Mouse (Mus musculus): ENCODE data around the gene Wtap.
"Not testable (repeated sequence)": the region's sequence is repeated elsewhere in the genome, so short reads cannot be mapped to it uniquely, and the experiment has no call there.

Wtap gene

DNA sequence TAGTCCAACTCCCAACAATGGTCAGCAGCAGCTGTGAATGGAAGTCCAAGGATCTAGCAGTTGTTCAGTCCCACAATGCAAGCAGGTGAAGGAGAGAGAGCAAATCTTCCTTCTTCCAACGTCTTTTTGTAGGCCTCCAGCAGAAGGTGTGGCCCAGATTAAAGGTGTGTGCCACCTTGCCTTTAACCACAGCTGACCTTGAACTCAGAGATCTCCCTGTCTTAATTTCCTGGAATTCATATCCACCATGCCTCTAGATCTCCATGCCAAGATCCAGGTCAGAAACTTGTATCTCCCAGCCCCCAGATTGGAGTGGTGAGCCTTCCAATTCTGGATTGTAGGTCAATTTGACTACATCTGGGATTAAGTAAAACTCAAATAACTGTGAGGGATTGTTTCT lies at the start of gene Wtap:
Gene Wtap, minus strand, starts transcription at position 101 of the 400 bp plus-strand sequence.
- in situ Hi-C loops (cut with MboI): loop anchor here (10.0 kb wide), 1 partner anchor 109 kb away; no protein-coding TSS in a partner anchor

DNA sequence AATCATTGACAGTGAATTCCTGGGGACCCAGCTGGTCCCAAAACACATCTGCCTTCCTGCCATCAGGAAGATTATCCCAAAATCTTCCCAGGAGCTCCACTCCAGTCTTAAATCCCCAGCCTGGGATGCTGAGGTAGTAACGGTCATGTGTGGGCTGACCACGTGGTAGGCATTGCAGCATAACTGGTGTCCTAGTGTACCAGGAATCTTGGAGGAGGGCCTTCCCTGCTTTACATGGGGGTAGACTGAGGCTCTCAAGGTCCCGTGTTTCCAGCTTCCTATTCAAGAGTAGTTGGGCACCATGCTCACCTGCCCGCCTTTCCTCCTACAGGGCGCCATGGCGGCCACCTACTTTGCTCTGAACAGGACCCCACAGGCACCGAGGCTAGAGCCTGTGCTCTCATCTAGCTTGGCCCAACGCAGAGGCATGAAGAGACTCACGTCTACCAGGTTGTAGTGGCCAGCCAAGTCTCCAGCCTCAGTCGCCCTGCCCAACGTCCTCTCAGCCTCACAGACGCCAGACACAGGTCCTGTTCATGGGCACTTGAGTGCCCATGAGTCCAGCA lies 42.7 kb upstream of the Wtap start:
- in situ Hi-C loops (cut with MboI): not testable (repeated sequence)

DNA sequence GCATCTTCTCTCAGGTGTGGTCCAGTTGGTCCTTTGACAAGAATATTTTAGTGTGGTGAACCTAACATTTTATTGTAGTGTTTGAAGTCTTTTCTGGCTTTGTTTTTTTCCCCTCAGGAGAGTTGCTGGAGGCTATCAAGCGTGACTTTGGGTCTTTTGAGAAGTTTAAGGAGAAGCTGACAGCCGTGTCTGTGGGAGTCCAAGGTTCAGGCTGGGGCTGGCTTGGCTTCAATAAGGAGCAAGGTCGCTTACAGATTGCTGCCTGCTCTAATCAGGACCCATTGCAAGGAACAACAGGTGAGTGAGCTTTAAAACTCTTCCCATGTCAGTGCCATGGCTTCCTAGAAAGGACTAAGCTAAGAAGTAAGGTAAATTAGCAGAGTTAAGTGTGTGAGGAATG lies 19.3 kb upstream of the Wtap start:
- in situ Hi-C loops (cut with MboI): no loop called here

DNA sequence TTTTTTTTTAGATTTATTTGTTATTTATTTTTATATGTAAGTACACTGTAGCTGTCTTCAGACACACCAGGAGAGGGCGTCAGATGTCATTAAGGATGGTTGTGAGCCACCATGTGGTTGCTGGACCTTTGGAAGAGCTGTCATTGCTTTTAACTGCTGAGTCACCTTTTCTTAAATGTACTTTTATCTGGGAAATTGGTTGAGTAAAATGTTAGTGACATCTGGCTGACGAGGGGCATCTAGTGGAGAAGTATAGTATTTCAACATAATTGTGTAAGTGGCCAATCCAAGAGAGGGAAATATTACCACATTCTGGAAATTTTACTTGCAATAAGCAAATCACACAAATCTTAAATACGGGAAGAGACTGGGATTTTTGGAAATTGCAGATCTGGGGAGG lies 15.9 kb upstream of the Wtap start:
- in situ Hi-C loops (cut with MboI): no loop called here

DNA sequence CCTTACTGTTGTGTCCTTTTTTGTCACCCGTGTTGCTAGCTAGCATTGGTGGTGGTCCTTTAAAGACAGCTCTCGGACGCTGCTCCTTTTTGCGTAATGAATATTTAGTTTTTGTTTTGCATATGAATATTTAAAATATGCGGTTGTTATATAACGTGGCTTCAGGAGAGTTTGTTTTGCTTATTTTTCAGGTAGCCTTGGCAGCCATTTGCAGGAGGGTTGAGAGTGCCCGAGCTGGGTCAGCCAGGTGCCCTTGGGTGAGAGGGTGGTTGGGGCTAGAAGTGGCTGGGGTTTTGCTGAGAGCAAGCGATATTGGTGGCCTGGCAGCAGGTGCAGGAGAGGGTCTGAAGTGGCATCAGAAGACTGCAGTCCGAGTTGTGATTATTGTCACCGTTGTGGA lies 14.6 kb upstream of the Wtap start:
- in situ Hi-C loops (cut with MboI): no loop called here

DNA sequence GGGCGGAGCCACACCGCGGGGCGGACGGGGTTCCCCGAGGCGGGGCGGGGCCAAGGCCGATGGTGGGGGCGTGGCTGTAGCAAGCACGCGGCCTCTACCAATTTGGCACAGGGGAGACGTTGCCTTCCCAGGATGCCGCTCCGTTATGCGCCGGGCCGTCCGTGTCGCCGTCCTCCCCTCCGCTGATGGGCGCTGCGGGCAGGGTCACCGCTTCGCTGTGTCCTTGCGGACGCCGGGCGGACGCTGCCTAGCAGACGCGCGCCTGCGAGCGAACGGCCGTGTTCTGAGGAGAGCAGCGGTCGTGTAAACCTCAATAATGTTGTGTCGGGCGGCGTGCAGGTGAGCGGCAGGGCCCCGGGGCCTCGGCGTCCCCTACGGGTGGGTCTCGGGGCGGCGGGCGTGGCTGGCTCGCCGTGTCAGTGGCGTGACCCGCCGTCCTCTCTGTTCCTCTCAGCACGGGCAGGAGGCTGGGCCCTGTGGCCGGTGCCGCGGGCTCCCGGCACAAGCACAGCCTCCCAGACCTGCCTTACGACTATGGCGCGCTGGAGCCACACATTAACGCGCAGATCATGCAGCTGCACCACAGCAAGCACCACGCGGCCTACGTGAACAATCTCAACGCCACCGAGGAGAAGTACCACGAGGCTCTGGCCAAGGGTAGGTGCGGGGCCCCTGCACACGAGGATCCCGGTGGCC lies 13.9 kb upstream of the Wtap start:
- in situ Hi-C loops (cut with MboI): no loop called here

DNA sequence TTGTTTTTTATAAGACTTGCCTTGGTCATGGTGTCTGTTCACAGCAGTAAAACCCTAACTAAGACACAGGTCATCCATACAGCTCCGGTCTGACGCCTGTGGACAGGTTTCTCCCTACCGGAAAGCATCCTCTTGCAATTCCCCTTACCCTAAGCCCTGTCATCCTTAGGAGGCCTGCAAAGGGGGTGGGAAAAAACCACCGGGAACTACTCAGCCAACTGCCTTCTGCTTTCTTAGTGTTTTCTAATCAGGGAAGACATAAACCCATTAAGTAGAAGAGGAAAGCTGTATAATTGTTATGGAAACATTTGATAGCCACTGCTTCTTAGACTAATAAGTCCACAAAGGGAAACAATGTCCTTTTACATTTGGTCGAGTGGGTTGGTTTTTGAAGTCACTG lies 13.0 kb upstream of the Wtap start:
- in situ Hi-C loops (cut with MboI): no loop called here

DNA sequence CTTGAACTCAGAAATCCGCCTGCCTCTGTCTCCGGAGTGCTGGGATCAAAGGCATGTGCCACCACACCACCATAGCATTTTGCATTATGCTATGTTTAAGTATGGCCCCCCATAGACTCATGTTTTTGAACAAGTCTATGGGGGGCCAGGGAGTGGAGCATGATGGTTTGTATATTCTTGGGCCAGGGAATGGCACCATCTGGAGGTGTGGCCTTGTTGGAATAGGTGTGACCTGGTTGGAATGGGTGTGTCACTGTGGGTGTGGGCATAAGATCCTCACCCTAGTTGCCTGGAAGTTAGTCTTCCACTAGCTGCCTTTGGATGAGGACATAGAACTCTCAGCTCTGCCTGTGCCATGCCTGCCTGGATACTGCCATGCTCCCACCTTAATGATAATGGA lies 12.6 kb upstream of the Wtap start, which contains the start of gene Sod2:
Gene Sod2, plus strand, starts transcription at position 301 of the 400 bp plus-strand sequence.
- in situ Hi-C loops (cut with MboI): not testable (repeated sequence)

DNA sequence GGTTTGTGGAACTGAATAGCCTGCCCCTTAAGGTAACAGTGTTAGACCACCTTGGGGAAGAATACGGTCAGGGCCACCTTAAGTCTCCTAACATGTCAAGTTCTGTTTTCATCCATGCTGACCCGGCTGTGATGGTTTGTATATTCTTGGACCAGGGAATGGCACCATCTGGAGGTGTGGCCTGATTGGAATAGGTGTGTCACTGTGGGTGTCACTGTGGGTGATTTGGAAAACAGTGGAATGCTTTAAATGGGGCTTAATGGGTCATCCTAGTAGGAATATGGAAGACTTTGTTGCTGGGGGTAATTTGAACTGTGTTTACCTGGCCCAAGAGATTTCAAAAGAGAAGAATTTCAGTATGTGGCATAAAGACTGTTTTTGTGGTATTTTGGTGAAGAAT lies 10.5 kb upstream of the Wtap start:
- in situ Hi-C loops (cut with MboI): not testable (repeated sequence)

DNA sequence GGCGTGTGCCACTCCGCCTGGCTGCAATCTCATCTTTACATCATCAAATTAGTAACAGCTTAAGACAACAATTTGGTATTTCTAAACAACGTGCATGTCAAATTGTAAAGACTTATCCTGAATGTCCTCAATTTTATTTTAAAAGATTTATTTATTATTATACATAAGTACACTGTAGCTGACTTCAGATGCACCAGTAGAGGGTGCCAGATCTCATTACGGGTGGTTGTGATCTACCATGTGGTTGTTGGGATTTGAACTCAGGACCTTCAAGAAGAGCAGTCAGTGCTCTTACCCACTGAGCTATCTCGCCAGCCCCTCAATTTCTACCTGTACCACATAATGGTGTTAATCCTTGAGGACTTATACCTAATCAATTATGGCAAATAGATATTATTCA lies 8.3 kb upstream of the Wtap start:
- in situ Hi-C loops (cut with MboI): not testable (repeated sequence)

DNA sequence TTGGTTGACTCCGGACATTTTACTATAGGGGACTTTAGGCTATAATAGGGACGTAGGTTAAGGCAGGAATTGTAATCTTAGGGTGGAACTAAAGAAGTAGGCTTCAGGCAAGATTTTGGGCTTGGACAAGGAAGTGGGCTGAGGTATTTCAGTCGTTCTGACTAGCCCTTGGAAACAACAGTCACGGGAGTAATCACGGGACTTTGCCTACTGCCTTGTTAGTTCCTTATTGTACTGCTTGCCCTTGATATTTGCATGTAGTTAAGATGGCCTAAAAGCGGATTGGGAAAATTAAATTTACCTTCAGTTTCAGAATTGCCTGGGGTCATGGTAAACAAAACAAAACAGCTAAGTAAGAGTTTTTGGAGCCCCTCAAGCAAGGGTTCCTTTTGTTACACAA lies 5.1 kb upstream of the Wtap start:
- in situ Hi-C loops (cut with MboI): loop anchor here (10.0 kb wide), 1 partner anchor 114 kb away; no protein-coding TSS in a partner anchor

DNA sequence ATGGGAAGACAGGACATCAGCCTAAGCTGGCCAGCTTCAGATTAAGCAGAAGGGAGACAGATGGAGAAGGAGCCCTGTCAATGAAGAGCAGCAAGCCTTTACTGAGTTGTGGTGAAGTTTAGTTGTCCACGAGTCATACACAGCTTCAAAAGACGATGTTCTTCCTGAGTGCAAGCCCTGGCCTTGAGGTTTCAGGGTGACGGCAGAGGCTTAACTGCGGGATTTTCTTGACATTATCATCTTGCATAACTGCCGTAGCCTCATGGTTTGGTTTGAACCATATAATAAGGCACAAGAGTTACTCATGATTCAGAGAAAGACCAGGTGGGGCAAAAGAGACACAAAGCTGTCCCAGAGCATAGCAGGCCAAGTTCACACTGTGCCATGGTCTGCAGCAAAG lies 3.9 kb upstream of the Wtap start:
- in situ Hi-C loops (cut with MboI): loop anchor here (10.0 kb wide), 1 partner anchor 113 kb away; no protein-coding TSS in a partner anchor

DNA sequence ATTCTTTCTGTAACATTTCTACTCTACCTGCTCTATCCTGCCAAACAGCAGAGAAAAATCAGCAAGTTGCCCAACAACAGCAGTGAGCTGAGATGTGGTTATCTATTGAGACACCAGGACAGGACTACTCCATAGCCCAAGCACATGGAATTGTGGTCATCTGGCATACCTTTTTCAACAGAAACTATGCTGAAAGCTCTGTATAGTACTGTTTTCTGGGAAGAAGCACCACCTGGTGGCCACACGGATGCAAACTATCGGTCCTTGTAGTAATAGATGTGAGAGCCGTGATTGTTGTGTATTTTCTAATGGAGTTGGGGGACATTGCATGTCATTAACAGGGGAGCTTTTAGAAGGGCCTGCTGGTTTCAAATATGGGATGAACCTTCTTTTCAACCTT lies 2.4 kb upstream of the Wtap start:
- in situ Hi-C loops (cut with MboI): loop anchor here (10.0 kb wide), 1 partner anchor 112 kb away; no protein-coding TSS in a partner anchor

DNA sequence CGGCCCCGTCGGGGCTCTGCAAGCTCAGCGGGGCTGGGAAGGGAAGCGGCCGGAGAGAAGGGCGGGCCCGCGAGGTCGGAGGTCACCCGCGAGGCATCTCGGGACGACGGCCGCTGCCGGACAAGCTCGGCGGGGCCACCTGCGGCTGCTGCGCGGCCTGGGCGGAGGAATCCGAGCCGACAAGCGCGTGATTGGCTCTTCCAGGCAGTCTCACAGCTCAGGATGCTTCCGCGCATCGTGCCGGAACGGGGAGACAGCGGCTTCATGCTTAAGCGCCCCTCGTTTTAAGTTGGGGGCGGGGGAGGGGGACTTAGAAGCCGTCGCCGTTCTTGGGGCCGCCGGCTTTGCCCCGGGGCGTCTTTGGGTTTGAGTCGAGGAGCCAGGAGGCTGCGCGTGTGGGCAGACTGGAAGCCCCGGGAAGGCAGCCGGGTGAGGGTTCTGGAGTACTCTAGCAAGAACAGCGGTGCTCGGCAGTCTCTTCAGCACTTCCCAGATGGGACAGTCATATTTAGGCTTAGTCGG lies 1.4 kb downstream of the Wtap start:
- in situ Hi-C loops (cut with MboI): loop anchor here (10.0 kb wide), 1 partner anchor 108 kb away; no protein-coding TSS in a partner anchor

DNA sequence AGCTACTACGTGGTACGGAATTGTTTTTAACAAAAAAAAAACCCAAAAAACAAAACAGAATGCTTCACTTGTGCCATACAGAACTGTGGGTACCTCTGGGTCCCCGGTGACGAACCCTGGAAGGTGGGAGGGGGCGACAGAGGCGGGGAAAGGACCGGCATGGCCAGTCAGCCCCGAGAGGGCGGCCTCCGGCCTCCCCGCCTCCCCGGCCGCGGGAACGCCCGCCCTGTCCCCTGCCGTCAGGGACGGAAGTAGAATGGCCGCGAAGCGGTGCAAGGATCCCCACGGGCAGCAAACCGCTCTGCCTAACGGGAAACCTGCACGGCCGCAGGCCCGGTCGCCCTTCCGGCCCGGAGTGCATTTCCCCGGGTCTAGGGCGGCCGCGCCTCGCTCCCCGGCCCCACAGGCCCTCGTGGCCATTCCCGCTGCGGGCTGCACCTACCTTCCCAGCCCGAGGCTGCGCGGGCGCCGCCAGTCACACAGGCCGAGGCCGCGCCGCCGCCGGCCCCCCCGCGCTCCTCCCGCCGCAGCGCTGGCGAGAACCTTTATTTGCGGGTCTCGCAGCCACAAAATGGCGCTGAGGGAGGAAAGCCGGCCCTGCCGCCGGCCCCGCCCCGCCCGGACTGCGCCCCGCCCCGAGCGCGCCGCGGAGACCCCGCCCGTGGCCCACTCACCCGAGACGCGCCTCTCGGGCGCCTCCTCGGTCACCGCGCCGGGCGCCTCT lies 2.2 kb downstream of the Wtap start:
- in situ Hi-C loops (cut with MboI): loop anchor here (10.0 kb wide), 1 partner anchor 107 kb away; no protein-coding TSS in a partner anchor

DNA sequence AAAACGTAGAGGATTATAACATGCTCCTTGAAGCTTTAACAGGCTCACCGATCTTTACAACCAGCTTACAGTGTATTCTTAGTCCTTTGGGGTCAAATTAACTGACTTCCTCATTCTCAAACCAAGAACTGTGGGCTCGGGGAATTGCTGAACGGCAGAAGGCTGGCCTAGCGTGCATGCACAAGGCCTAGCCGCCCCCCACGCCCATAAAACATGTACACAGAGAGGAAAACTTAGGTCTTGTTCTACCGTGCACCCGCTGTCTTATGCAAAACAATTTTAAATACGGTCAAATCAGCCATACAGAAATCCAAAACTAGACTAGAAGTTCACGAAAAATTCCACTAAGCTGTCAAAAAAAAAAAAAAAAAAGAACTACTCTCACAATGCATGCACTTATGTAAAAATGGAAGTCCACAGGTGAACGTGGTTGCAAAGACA lies 2.8 kb downstream of the Wtap start:
- in situ Hi-C loops (cut with MboI): loop anchor here (10.0 kb wide), 1 partner anchor 106 kb away; no protein-coding TSS in a partner anchor

DNA sequence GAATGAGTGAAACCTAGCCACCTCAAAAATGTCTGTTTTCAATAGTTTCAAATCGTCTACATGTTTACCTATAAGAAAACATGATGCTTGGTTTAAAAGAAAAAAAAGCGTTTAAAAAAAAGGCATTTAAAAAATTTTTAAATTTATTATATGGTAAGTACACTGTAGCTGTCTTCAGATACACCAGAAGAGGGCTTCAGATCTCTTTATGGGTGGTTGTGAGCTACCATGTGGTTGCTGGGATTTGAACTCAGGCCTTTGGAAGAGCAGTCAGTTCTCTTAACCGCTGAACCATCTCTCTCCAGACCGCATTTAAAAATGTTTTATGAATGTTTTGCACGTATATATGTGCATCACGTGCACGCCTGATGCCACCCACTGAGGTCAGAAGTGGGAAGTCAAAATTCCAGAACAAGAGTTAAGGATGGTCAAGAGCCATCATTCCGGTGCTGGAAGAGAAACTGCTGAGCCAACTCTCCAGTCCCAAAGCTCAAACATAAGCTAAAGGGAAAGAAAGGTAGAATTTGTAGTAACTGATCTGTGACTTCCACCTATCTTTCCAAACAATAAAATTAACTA lies 3.3 kb downstream of the Wtap start:
- in situ Hi-C loops (cut with MboI): loop anchor here (10.0 kb wide), 1 partner anchor 106 kb away; no protein-coding TSS in a partner anchor

DNA sequence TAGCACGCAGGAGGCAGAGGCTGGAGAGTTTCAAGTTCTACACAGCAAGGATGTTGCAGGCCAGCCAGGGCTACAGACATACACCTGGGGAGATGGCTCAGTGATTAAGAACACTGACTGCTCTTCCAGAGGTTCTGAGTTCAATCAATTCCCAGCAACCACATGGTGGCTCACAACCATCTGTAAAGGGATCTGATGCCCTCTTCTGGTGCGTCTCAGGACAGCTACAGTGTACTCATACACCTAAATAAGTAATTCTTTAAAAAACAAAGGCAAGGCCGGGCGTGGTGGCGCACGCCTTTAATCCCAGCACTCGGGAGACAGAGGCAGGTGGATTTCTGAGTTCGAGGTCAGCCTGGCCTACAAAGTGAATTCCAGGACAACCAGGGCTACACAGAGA lies 5.9 kb downstream of the Wtap start:
- in situ Hi-C loops (cut with MboI): not testable (repeated sequence)

DNA sequence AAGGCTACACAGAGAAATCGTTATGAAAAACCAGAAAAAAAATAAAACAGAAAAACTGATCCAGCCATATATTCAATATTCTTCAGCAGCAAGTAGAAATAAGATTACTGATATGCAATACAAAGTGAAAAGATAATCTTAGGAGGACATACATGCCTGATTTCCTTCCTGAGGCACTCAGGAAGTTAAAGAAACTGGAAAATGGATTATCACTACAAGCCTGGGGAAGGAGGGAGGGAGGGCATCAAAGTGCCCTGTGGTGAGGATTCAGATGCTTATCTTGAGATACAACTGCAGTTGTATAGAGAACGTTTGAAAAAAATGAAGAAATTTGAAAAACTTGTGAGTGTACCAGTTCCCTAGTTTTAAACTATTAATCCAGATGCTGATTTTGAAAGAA lies 10.0 kb downstream of the Wtap start:
- in situ Hi-C loops (cut with MboI): no loop called here

DNA sequence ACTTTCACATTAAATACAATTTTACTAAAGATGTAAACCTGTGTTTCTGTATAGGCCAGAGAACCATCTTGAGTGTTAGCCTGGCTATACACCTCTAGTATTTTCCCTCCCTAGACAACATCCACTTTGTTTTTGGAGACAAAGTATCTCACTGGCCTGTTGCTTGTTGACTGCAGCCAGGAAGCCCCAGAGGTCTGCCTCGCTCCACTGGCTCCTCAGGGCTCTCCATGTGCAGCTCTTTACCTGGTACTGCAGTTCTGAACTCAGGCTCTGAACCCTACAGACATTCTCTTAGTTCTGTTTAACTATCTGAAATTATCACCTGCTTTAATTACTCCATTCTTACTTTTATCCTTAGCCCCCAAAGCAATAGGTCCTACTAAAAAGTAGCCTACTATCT lies 15.4 kb downstream of the Wtap start:
- in situ Hi-C loops (cut with MboI): no loop called here

DNA sequence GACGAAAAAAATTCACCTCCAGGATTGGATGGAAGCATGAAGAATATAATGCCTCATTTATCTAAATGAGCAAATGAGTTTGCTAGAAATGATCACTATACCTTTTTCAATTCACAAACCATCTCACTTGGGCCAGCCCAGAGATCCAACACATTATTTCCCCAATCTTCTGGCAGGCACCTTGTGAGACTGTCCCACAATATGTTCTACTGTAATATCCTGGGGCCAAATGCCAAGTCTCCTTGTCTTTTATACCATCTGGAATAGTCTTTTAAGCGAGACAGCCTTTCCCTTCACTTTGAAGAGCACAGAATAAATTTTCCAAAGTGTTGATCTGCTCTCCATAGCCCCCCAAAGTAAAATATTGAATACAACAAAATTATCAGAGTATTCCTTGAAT lies 20.1 kb downstream of the Wtap start:
- in situ Hi-C loops (cut with MboI): no loop called here

DNA sequence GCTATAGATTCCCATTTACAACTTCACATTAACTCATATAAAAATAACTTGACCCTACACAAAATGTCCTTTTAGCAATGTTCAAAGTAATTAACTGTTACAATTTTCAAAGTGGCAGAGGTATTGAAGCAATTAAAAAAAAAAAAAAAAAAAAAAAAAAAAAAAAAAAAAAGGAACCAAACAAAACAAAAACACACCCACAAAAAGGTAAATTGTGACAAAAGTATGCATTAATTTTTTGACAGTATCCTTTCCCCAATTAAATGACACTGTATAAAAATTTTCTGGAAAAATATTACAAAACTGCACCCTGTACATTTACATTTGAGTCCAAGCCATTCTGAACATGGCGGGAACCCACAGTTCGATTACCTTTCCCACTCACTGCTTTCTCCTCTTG lies 26.8 kb downstream of the Wtap start:
- in situ Hi-C loops (cut with MboI): no loop called here

Measured in mature B cell (primary cell).